Comparison of ENCODE assay signal across 8 mouse cellular contexts in genomic region chr4:141857422-141857930, GRCm38 (mm10). TPM values are rescaled to one million over a fixed set of nuclear protein-coding genes. Genes with fewer than 3 reads are reported as not detected.
DNase-seq lines count a peak whose midpoint lies in the region; ATAC-seq and TF ChIP-seq lines count a peak whose summit lies in the region.

No protein-coding gene starts in this region.

- no peak for TF ChIP-seq POLR2A in myocyte (IDR thresholded peaks at IDR 0.05; ENCODE audit: insufficient read length, low read depth)

- 0 out of 2 replicates have a peak, but pooled peaks cover 2% of the 10 kb centered on the region for H3K4me1 ChIP-seq in embryonic facial prominence, embryonic 13.5 days
- peaks cover 3% of the 10 kb centered on the region; the same call in 1 of the 2 replicates for H3K4me1 ChIP-seq in limb, embryonic 15.5 days
- H3K4me1 ChIP-seq in stomach, embryonic 14.5 days (ENCODE audit: control insufficient read depth, insufficient read depth, low read length): 0 out of 2 replicates have a peak, but pooled peaks cover 2% of the 10 kb centered on the region

- no peak overlapping the region for H3K27ac ChIP-seq in embryonic facial prominence, embryonic 13.5 days
- H3K27ac ChIP-seq in limb, embryonic 15.5 days: no peak overlapping the region
- peak overlapping the region; percentile 6; the same call in 1 of the 2 replicates for H3K27ac ChIP-seq in stomach, embryonic 14.5 days (ENCODE audit: low read length)

- H3K27me3 ChIP-seq in embryonic facial prominence, embryonic 13.5 days: no peaks in the 10 kb centered on the region
- H3K27me3 ChIP-seq in limb, embryonic 15.5 days: no peaks in the 10 kb centered on the region
- no peaks in the 10 kb centered on the region for H3K27me3 ChIP-seq in myocyte (ENCODE audit: control insufficient read depth, insufficient read depth, insufficient read length)
- H3K27me3 ChIP-seq in stomach, embryonic 14.5 days (ENCODE audit: control insufficient read depth, insufficient read depth, low read length): no peaks in the 10 kb centered on the region

- no peaks in the 10 kb centered on the region for H3K9me3 ChIP-seq in embryonic facial prominence, embryonic 13.5 days
- no peaks in the 10 kb centered on the region for H3K9me3 ChIP-seq in limb, embryonic 15.5 days
- no peaks in the 10 kb centered on the region; the same call in 1 of the 2 replicates for H3K9me3 ChIP-seq in stomach, embryonic 14.5 days (ENCODE audit: control insufficient read depth, low read depth, low read length)

- peak; percentile 29; the same call in 1 of the 2 replicates for ATAC-seq in embryonic facial prominence, embryonic 13.5 days (ENCODE audit: insufficient number of reproducible peaks, insufficient read depth, low FRiP score, low TSS enrichment, low read depth)
- peak; percentile 56; the same call in 1 of the 2 replicates for ATAC-seq in limb, embryonic 15.5 days (ENCODE audit: insufficient number of reproducible peaks, low FRiP score, low TSS enrichment, low read depth)
- ATAC-seq in stomach, embryonic 14.5 days (ENCODE audit: insufficient number of reproducible peaks, insufficient read depth, low FRiP score, low read depth): peak; percentile 66; the same call in 1 of the 2 replicates

- peaks cover 31% of the 10 kb centered on the region for H3K36me3 ChIP-seq in embryonic facial prominence, embryonic 13.5 days
- H3K36me3 ChIP-seq in limb, embryonic 15.5 days: peaks cover 30% of the 10 kb centered on the region
- H3K36me3 ChIP-seq in myocyte (ENCODE audit: control insufficient read depth, insufficient read depth): no peaks in the 10 kb centered on the region
- H3K36me3 ChIP-seq in stomach, embryonic 14.5 days (ENCODE audit: control insufficient read depth, insufficient read depth, low read length): peaks cover 22% of the 10 kb centered on the region

- no peak overlapping the region for H3K4me2 ChIP-seq in embryonic facial prominence, embryonic 13.5 days
- no peak overlapping the region for H3K4me2 ChIP-seq in limb, embryonic 15.5 days
- no peak overlapping the region for H3K4me2 ChIP-seq in myocyte (ENCODE audit: low read depth)
- H3K4me2 ChIP-seq in stomach, embryonic 14.5 days (replicated peaks; ENCODE audit: low read depth, low read length): no peak overlapping the region

- no peak overlapping the region for H3ac ChIP-seq in myocyte (ENCODE audit: control insufficient read depth, insufficient read length)

- no peaks in the 10 kb centered on the region for H3K79me2 ChIP-seq in myocyte (ENCODE audit: control insufficient read depth, insufficient read depth)

- no peak overlapping the region for H3K9ac ChIP-seq in embryonic facial prominence, embryonic 13.5 days
- H3K9ac ChIP-seq in limb, embryonic 15.5 days: no peak overlapping the region
- H3K9ac ChIP-seq in stomach, embryonic 14.5 days (replicated peaks; ENCODE audit: low read depth, low read length): no peak overlapping the region

- 20% methylated on average over 10 of the region's 10 CpGs for WGBS in embryonic facial prominence, embryonic 13.5 days
- 15% methylated on average over 10 of the region's 10 CpGs for WGBS in limb, embryonic 15.5 days
- WGBS in stomach, embryonic 14.5 days: 17% methylated on average over 10 of the region's 10 CpGs

- no peak overlapping the region for H3K4me3 ChIP-seq in embryonic facial prominence, embryonic 13.5 days
- no peak overlapping the region for H3K4me3 ChIP-seq in limb, embryonic 15.5 days
- no peak overlapping the region for H3K4me3 ChIP-seq in myocyte
- no peak overlapping the region for H3K4me3 ChIP-seq in stomach, embryonic 14.5 days (ENCODE audit: low read depth, low read length)

- peak; percentile 82 to 84 for DNase-seq in B cell, adult 2 months
- DNase-seq in adrenal gland, postnatal 36 days: peak; percentile 79 to 86
- DNase-seq in heart, adult 8-10 months (ENCODE audit: low spot score): peak; percentile 77
- peak; percentile 67 to 84 for DNase-seq in kidney, adult 8-10 months

TF ChIP-seq in myocyte, 11 proteins besides CTCF, POLR2A, EP300 and RAD21:
- TF ChIP-seq SRF (IDR thresholded peaks at IDR 0.05; ENCODE audit: control insufficient read depth, insufficient read length, low read depth) (no peak), E2F4 (IDR thresholded peaks at IDR 0.05; ENCODE audit: insufficient read depth) (no peak), REST (IDR thresholded peaks at IDR 0.05; ENCODE audit: insufficient read depth, insufficient read length) (no peak), TCF3 (IDR thresholded peaks at IDR 0.05; ENCODE audit: insufficient read length, low read depth) (peak; percentile 12), POLR2AphosphoS2 (IDR thresholded peaks at IDR 0.05; ENCODE audit: insufficient read length, low read depth) (no peak), USF1 (IDR thresholded peaks at IDR 0.05; ENCODE audit: low read depth) (no peak), TCF12 (IDR thresholded peaks at IDR 0.05; ENCODE audit: insufficient read depth, poor library complexity, severe bottlenecking) (no peak), MAX (IDR thresholded peaks at IDR 0.05; ENCODE audit: low read depth) (no peak), MYOG (IDR thresholded peaks at IDR 0.05; ENCODE audit: control insufficient read depth in 1 of 3, insufficient read depth in 1 of 3, insufficient read length in 2 of 3, low read depth in 2 of 3) (peak in 2 of 3 experiments; percentile 56 to 78), MYOD1 (IDR thresholded peaks at IDR 0.05; ENCODE audit: control insufficient read depth in 1 of 3, insufficient read length in 2 of 3, low read depth in 2 of 3) (peak in 2 of 3 experiments; percentile 55 to 69), CEBPB (IDR thresholded peaks at IDR 0.05; ENCODE audit: insufficient read depth, poor library complexity, severe bottlenecking) (no peak)

RNA-seq across cellular contexts. Expression of gene Ctrc, which starts 11.3 kb away (rescaled TPM):
- not detected for total RNA-seq in adrenal gland, postnatal 36 days (2021)
- polyA plus RNA-seq in embryonic facial prominence, embryonic 13.5 days (2015; fragmentation: Nextera tagmentation; extraction: Ambion mirVana): not detected in 2 replicates
- total RNA-seq in heart, adult 8-10 months (2022): not detected
- polyA plus RNA-seq in limb, embryonic 15.5 days (2015; fragmentation: Nextera tagmentation; extraction: Ambion mirVana): not detected in 2 replicates
- not detected for polyA plus RNA-seq in myocyte (2012; fragmentation: generic; extraction: Trizol)
- not detected in 2 replicates for polyA plus RNA-seq in stomach, embryonic 14.5 days (2014; fragmentation: Nextera tagmentation; extraction: Ambion mirVana)

RNA-seq across cellular contexts. Expression of gene Efhd2, which starts 17.2 kb away (rescaled TPM):
- 10 to 100 TPM; 23.1 to 29.1 TPM for total RNA-seq in adrenal gland, postnatal 36 days (2021)
- polyA plus RNA-seq in embryonic facial prominence, embryonic 13.5 days (2015; fragmentation: Nextera tagmentation; extraction: Ambion mirVana): 51.2 and 52.0 TPM in 2 replicates
- total RNA-seq in heart, adult 8-10 months (2022): 10 to 100 TPM; 18.1 to 21.4 (median 19.6) TPM
- polyA plus RNA-seq in limb, embryonic 15.5 days (2015; fragmentation: Nextera tagmentation; extraction: Ambion mirVana): 76.0 and 86.0 TPM in 2 replicates
- polyA plus RNA-seq in myocyte (2012; fragmentation: generic; extraction: Trizol): 38.8 TPM
- 58.8 and 65.0 TPM in 2 replicates for polyA plus RNA-seq in stomach, embryonic 14.5 days (2014; fragmentation: Nextera tagmentation; extraction: Ambion mirVana)

RNA-seq across cellular contexts. Expression of gene Cela2a, which starts 31.5 kb away (rescaled TPM):
- total RNA-seq in adrenal gland, postnatal 36 days (2021): not detected
- 0.25 TPM in 1 of 2 replicates, not detected in the other for polyA plus RNA-seq in embryonic facial prominence, embryonic 13.5 days (2015; fragmentation: Nextera tagmentation; extraction: Ambion mirVana)
- 1 to 10 TPM in 1 of 4 experiments, not detected in 3; 1.0 TPM for total RNA-seq in heart, adult 8-10 months (2022)
- polyA plus RNA-seq in limb, embryonic 15.5 days (2015; fragmentation: Nextera tagmentation; extraction: Ambion mirVana): 0.20 TPM in 1 of 2 replicates, not detected in the other
- polyA plus RNA-seq in myocyte (2012; fragmentation: generic; extraction: Trizol): not detected
- 0.73 TPM in 1 of 2 replicates, not detected in the other for polyA plus RNA-seq in stomach, embryonic 14.5 days (2014; fragmentation: Nextera tagmentation; extraction: Ambion mirVana)
